Mouse (Mus musculus): Measurements from ENCODE around the gene Ap1m2.
A peak's percentile ranks its signal among the peaks of the same experiment; 100 is the strongest.

Gene Ap1m2

GRCm38 (mm10) chr9:21312134-21312533, at the start of gene Ap1m2:
Gene Ap1m2 (minus strand): TSS chr9:21312337.
- DNase-seq, result no peak

GRCm38 (mm10) chr9:21356981-21357718, 45.0 kb upstream of the Ap1m2 start:
- peak; percentile 68 for DNase-seq

GRCm38 (mm10) chr9:21354796-21355195, 42.7 kb upstream of the Ap1m2 start:
- no peak for DNase-seq

GRCm38 (mm10) chr9:21353373-21353686, 41.2 kb upstream of the Ap1m2 start:
- DNase-seq, result no peak

GRCm38 (mm10) chr9:21352463-21353372, 40.6 kb upstream of the Ap1m2 start:
- DNase-seq, result no peak

GRCm38 (mm10) chr9:21351702-21352377, 39.7 kb upstream of the Ap1m2 start:
- no peak for DNase-seq

- no peak for DNase-seq
Measured at GRCm38 (mm10) chr9:21351178-21351577, 39.0 kb upstream of the Ap1m2 start.

- no peak for DNase-seq
Measured at GRCm38 (mm10) chr9:21348152-21348551, 36.0 kb upstream of the Ap1m2 start.

GRCm38 (mm10) chr9:21346627-21347365, 34.7 kb upstream of the Ap1m2 start:
- DNase-seq, result peak; percentile 71

GRCm38 (mm10) chr9:21340411-21340810, 28.3 kb upstream of the Ap1m2 start:
- DNase-seq, result no peak

GRCm38 (mm10) chr9:21337652-21338051, 25.5 kb upstream of the Ap1m2 start:
- DNase-seq, result no peak

GRCm38 (mm10) chr9:21336491-21336890, 24.4 kb upstream of the Ap1m2 start:
- DNase-seq, result no peak

- no peak for DNase-seq
Measured at GRCm38 (mm10) chr9:21335391-21335790, 23.3 kb upstream of the Ap1m2 start.

- DNase-seq, result no peak
Measured at GRCm38 (mm10) chr9:21334747-21335146, 22.6 kb upstream of the Ap1m2 start.

- DNase-seq, result no peak
Measured at GRCm38 (mm10) chr9:21333523-21333922, 21.4 kb upstream of the Ap1m2 start.

- no peak for DNase-seq
Measured at GRCm38 (mm10) chr9:21332161-21333061, 20.3 kb upstream of the Ap1m2 start.

GRCm38 (mm10) chr9:21331365-21332140, 19.4 kb upstream of the Ap1m2 start:
- no peak for DNase-seq

- no peak for DNase-seq
Measured at GRCm38 (mm10) chr9:21329699-21330289, 17.7 kb upstream of the Ap1m2 start.

- DNase-seq, result no peak
Measured at GRCm38 (mm10) chr9:21329041-21329440, 16.9 kb upstream of the Ap1m2 start.

- no peak for DNase-seq
Measured at GRCm38 (mm10) chr9:21328041-21328440, 15.9 kb upstream of the Ap1m2 start.

- no peak for DNase-seq
Measured at GRCm38 (mm10) chr9:21327569-21327968, 15.4 kb upstream of the Ap1m2 start.
